Mouse (Mus musculus): ENCODE data around the gene Hnrnpl. TPM values are rescaled to one million over a fixed set of nuclear protein-coding genes. Genes with fewer than 3 reads are reported as not detected.

Gene Hnrnpl
- 100 to 1,000 TPM; 106 to 235 TPM for polyA plus RNA-seq (2012; fragmentation: generic; extraction: Trizol)

DNA sequence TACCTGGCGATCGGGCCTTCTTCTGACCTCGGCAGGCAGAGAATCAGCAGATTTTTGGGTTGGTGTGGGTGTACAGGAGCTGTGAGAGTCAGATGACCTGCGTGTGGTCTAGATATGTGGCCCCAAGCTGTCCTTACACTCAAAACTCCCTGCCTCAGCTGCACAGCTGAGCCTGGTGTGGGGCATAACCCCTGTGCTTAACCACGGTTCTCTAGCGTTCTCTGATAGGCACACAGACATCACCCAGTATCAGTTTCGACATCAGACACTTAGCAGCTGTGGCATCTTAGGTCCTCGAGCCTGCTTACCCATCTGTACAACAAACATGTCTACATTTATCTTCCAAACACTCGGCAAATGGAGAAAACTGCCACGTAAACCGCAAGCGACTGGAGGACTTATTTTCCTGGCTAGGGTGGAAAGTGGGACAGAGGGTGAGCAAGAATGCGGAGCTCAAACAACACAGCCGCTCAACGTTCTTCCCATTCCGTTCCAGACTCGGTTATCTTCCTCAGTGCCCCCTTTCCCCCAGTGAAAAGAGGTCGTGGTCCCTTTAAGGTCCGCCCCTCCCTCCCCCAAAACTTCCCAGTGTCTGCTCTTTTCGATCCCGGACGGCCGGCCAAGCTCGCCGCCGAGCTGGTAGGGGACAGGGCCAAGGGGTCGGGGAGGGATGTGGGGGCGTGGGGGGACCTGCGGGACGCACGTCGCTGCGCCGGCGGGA is at the start of gene Hnrnpl:
Hnrnpl (plus strand) TSS at position 321 of the 721 bp plus-strand sequence.

GRCm38 (mm10) chr7:28766173-28766879 is 42.0 kb upstream of the Hnrnpl start, which contains the start of gene Sirt2:
TSS of gene Sirt2 (plus strand) at chr7:28766735.

GRCm38 (mm10) chr7:28767462-28767965 is 40.8 kb upstream of the Hnrnpl start, which contains the start of gene Nfkbib:
TSS of gene Nfkbib (minus strand) at chr7:28767512.

DNA sequence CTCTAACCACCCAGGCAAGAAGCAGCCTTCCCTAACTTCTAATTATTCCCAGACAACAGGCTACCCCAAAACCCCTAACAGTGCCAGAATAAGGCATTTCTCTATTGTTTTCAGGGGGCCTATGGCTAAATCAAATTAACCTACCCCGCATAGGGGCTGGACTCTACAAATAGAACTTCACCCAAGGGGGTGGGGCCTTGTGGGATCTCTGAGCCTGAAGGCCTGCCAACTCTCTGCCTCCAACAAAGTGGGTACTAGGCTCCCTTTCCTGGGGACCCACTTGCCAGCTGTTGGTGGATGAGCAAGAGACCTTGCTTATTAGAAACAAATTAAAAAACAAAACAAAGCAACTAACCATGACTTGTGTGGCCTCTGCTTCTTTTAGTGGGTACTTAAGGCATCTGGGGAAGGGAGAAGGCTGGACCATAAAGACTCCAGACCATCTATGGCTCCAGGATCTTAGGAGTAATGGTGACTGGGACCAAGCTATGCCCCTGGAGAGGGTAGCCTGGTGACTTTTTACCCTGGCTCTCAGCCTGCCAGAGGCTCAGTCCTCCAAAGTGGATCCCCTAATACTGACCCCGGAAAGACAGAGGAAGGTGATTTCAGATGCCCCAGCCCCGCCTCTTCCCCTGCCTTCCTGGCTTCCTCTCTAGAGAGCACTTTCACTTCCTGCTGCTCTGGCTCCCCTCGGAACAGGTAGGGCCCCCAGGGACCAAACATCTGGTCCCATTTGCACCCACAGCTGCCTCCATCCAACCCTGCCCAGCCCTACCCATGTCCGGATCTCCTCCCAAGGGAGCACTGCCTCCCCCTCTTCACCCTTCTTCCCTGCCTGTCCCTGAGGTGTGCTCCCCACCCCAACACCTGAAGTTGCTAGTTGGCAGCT is 19.8 kb upstream of the Hnrnpl start, which contains the start of gene Rinl:
Rinl (plus strand) TSS at position 663 of the 889 bp plus-strand sequence.

GRCm38 (mm10) chr7:28824941-28825685 is 16.8 kb downstream of the Hnrnpl start, which contains the start of gene Ech1:
TSS of gene Ech1 (plus strand) at chr7:28825217.

GRCm38 (mm10) chr7:28833723-28834347 is 25.5 kb downstream of the Hnrnpl start, which contains the start of gene Lgals4:
TSS of gene Lgals4 (plus strand) at chr7:28833854.

DNA sequence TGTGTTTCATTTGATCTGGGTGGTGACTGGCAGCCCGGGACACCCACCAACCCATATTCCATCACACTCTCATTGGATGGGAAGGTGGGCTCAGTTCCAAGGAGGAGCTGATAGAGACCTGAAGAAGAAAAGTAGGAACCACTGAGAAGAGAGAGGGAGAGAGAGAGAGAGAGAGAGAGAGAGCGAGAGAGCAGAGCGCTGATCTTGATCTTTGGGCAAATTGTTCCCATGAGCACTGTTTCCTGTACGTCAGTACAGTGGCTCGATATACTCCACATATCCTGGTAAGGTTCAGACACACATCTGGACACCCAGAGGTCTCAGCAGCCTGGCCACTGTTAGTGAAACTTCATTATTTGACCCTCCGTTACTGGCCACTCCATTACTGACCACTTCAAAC is 55.2 kb downstream of the Hnrnpl start, which contains the start of gene Lgals7:
Lgals7 (plus strand) TSS at position 314 of the 400 bp plus-strand sequence.

Other genes starting within 250 kb of the Hnrnpl start
- gene Samd4b, start 210.4 kb upstream of the Hnrnpl start, polyA plus RNA-seq (2012; fragmentation: generic; extraction: Trizol) = 10 to 100 TPM; 14.8 to 48.1 TPM
- gene Pak4, start 210.4 kb upstream of the Hnrnpl start, polyA plus RNA-seq (2012; fragmentation: generic; extraction: Trizol) = 10 to 100 TPM; 15.0 to 33.1 TPM
- not detected for gene Acp7, start 177.2 kb upstream of the Hnrnpl start, polyA plus RNA-seq (2012; fragmentation: generic; extraction: Trizol)
- gene Fbxo27, start 115.7 kb upstream of the Hnrnpl start, polyA plus RNA-seq (2012; fragmentation: generic; extraction: Trizol) = not detected
- gene Fbxo17, start 91.7 kb upstream of the Hnrnpl start, polyA plus RNA-seq (2012; fragmentation: generic; extraction: Trizol) = 1 to 10 TPM in 1 of 2 experiments, under 1 TPM in 1; 0.95 to 6.2 TPM
- 100 to 1,000 TPM; 146 to 201 TPM for gene Mrps12, start 66.7 kb upstream of the Hnrnpl start, polyA plus RNA-seq (2012; fragmentation: generic; extraction: Trizol)
- gene Sars2, start 66.5 kb upstream of the Hnrnpl start, polyA plus RNA-seq (2012; fragmentation: generic; extraction: Trizol) = 10 to 100 TPM; 10.5 to 14.6 TPM
- not detected for gene Ccer2, start 52.4 kb upstream of the Hnrnpl start, polyA plus RNA-seq (2012; fragmentation: generic; extraction: Trizol)
- 100 to 1,000 TPM in 1 of 2 experiments, 10 to 100 TPM in 1; 54.4 to 105 TPM for gene Sirt2, start 41.8 kb upstream of the Hnrnpl start, polyA plus RNA-seq (2012; fragmentation: generic; extraction: Trizol)
- gene Nfkbib, start 41.0 kb upstream of the Hnrnpl start, polyA plus RNA-seq (2012; fragmentation: generic; extraction: Trizol) = 10 to 100 TPM; 35.1 to 38.9 TPM
- gene Rinl, start 19.6 kb upstream of the Hnrnpl start, polyA plus RNA-seq (2012; fragmentation: generic; extraction: Trizol) = under 1 TPM; 0.05 to 0.70 TPM
- 100 to 1,000 TPM in 1 of 2 experiments, 10 to 100 TPM in 1; 75.3 to 378 TPM for gene Ech1, start 16.7 kb downstream of the Hnrnpl start, polyA plus RNA-seq (2012; fragmentation: generic; extraction: Trizol)
- gene Lgals4, start 25.3 kb downstream of the Hnrnpl start, polyA plus RNA-seq (2012; fragmentation: generic; extraction: Trizol) = 1 to 10 TPM in 1 of 2 experiments, not detected in 1; 7.4 TPM
- 1 to 10 TPM in 1 of 2 experiments, under 1 TPM in 1; 0.15 to 2.3 TPM for gene Lgals7, start 55.3 kb downstream of the Hnrnpl start, polyA plus RNA-seq (2012; fragmentation: generic; extraction: Trizol)
- under 1 TPM; 0.54 to 0.87 TPM for gene Capn12, start 72.9 kb downstream of the Hnrnpl start, polyA plus RNA-seq (2012; fragmentation: generic; extraction: Trizol)
- 100 to 1,000 TPM; 187 to 244 TPM for gene Actn4, start 153.8 kb downstream of the Hnrnpl start, polyA plus RNA-seq (2012; fragmentation: generic; extraction: Trizol)
- 100 to 1,000 TPM; 425 to 605 TPM for gene Eif3k, start 173.3 kb downstream of the Hnrnpl start, polyA plus RNA-seq (2012; fragmentation: generic; extraction: Trizol)
- gene Map4k1, start 173.5 kb downstream of the Hnrnpl start, polyA plus RNA-seq (2012; fragmentation: generic; extraction: Trizol) = under 1 TPM; 0.34 to 0.71 TPM